Mouse (Mus musculus) liver, adult 2 months (tissue): ENCODE data around the gene Gm614.

Source experiments
- CTCF ChIP-seq: fragments of 200-500 bp; IDR thresholded peaks from 2 replicates; pipeline ENCODE4 v1.5.1; 2011; ENCODE audit warnings: low read depth, low read length, control low read depth
- POLR2A ChIP-seq: fragments of 200-500 bp; IDR thresholded peaks from 2 replicates; pipeline ENCODE4 v1.6.1; 2011; ENCODE audit warnings: low read length, control low read depth; ENCODE audit not compliant: insufficient read depth; ENCODE audit errors: extremely low read depth

DNA sequence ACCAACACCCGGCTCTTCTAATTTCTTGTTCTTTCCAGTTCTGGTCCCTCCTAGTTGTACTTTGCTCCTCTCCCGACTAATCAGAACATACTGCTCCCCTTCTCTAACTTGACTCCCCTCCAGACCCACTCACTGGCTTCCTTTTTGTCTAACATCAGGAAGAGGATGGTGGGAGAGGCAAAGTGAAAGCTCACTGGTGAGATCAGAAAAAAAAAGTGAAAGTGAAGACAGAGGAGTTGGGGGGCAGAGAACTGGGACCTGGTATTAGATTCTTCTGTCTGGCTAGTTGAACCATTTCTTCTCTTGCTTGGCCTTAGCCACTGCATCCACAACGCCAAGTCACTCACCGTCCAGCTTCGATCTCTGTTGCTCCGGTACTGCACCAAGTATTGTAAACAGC is 2.8 kb upstream of the Gm614 start:
- TF ChIP-seq CTCF (no peak), POLR2A (no peak)
